Mouse (Mus musculus): Measurements from ENCODE around the gene Lamtor3.

Lamtor3 gene

GRCm38 (mm10) chr3:137918172-137918931 lies at the start of gene Lamtor3:
TSS of gene Lamtor3 (plus strand) at chr3:137918506.
- ChIA-PET POLR2A (interaction anchor here in 3 of 4 experiments (0.6 to 9.4 kb wide), 32 partner anchors 9 to 1237 kb away, joined by 3 to 62 read pairs (median 4); partner anchors contain the start of genes H2afz (in 3 of the 3), Dnajb14 (in 2 of the 3), Mttp (in 2 of the 3) and Trmt10a (in 2 of the 3)), CTCF (interaction anchor here in 2 of 4 experiments (0.6 to 1.9 kb wide), 4 partner anchors 73 to 354 kb away, joined by 3 to 10 read pairs (median 6); partner anchors contain the start of gene Mttp (in 2 of the 2))

- CTCF ChIA-PET, result interaction anchor here in 1 of 4 experiments (0.6 kb wide), 1 partner anchor 582 kb away, joined by 3 read pairs; no protein-coding TSS in a partner anchor
- POLR2A ChIA-PET, result interaction anchor here in 2 of 4 experiments (0.6 to 13.7 kb wide), 14 partner anchors 9 to 275 kb away, joined by 3 to 412 read pairs (median 4); partner anchors contain the start of genes Lamtor3 (in 1 of the 2), Mttp (in 1 of the 2) and Trmt10a (in 1 of the 2)
Observed at GRCm38 (mm10) chr3:137869395-137869794, 48.9 kb upstream of the Lamtor3 start.

GRCm38 (mm10) chr3:137879313-137879712 lies 39.0 kb upstream of the Lamtor3 start:
- POLR2A ChIA-PET, result interaction anchor here (0.5 to 22.3 kb wide), 16 partner anchors 9 to 264 kb away, joined by 3 to 294 read pairs (median 4); partner anchors contain the start of genes Dnajb14 (in 3 of the 4), H2afz (in 3 of the 4) and Dapp1 (in 1 of the 4)

GRCm38 (mm10) chr3:137880109-137880748 lies 38.1 kb upstream of the Lamtor3 start:
- CTCF ChIA-PET, result no interaction called here

More at GRCm38 (mm10) chr3:137879313-137879712, 39.0 kb upstream of the Lamtor3 start:
- CTCF ChIA-PET, result interaction anchor here in 1 of 4 experiments (1.5 kb wide), 1 partner anchor 112 kb away, joined by 4 read pairs; no protein-coding TSS in a partner anchor

GRCm38 (mm10) chr3:137881093-137881492 lies 37.2 kb upstream of the Lamtor3 start:
- POLR2A ChIA-PET, result interaction anchor here in 3 of 4 experiments (0.7 to 22.3 kb wide), 4 partner anchors 13 to 17 kb away, joined by 3 to 294 read pairs (median 50); partner anchors contain the start of genes Dnajb14 (in 3 of the 3) and H2afz (in 3 of the 3)
- CTCF ChIA-PET, result interaction anchor here in 1 of 4 experiments (0.7 kb wide), 1 partner anchor 103 kb away, joined by 3 read pairs; no protein-coding TSS in a partner anchor

More at GRCm38 (mm10) chr3:137880109-137880748, 38.1 kb upstream of the Lamtor3 start:
- POLR2A ChIA-PET, result interaction anchor here in 3 of 4 experiments (0.6 to 22.3 kb wide), 7 partner anchors 8 to 141 kb away, joined by 3 to 294 read pairs (median 5); partner anchors contain the start of genes H2afz (in 3 of the 3) and Dnajb14 (in 2 of the 3)

- ChIA-PET POLR2A (interaction anchor here (0.6 to 22.3 kb wide), 15 partner anchors 8 to 340 kb away, joined by 3 to 294 read pairs (median 4); partner anchors contain the start of genes H2afz (in 3 of the 4), Dnajb14 (in 2 of the 4), Mttp (in 1 of the 4) and Trmt10a (in 1 of the 4)), CTCF (no interaction called here)
Observed at GRCm38 (mm10) chr3:137887961-137888360, 30.3 kb upstream of the Lamtor3 start.

- CTCF ChIA-PET, result interaction anchor here in 1 of 4 experiments (0.7 kb wide), 1 partner anchor 179 kb away, joined by 5 read pairs; no protein-coding TSS in a partner anchor
Observed at GRCm38 (mm10) chr3:137891089-137891488, 27.2 kb upstream of the Lamtor3 start.

GRCm38 (mm10) chr3:137892118-137892517 lies 26.2 kb upstream of the Lamtor3 start:
- POLR2A ChIA-PET, result interaction anchor here in 3 of 4 experiments (0.8 to 22.3 kb wide), 8 partner anchors 8 to 252 kb away, joined by 3 to 294 read pairs (median 6); partner anchors contain the start of genes H2afz (in 3 of the 3), Dnajb14 (in 2 of the 3), Mttp (in 1 of the 3) and Trmt10a (in 1 of the 3)

More at GRCm38 (mm10) chr3:137891089-137891488, 27.2 kb upstream of the Lamtor3 start:
- POLR2A ChIA-PET, result interaction anchor here in 3 of 4 experiments (0.5 to 22.3 kb wide), 8 partner anchors 9 to 253 kb away, joined by 3 to 294 read pairs (median 7); partner anchors contain the start of genes H2afz (in 3 of the 3), Dnajb14 (in 2 of the 3) and Trmt10a (in 1 of the 3)

GRCm38 (mm10) chr3:137893789-137894188 lies 24.5 kb upstream of the Lamtor3 start:
- ChIA-PET POLR2A (interaction anchor here in 2 of 4 experiments (0.6 to 22.3 kb wide), 3 partner anchors 9 to 30 kb away, joined by 3 to 294 read pairs (median 8); partner anchors contain the start of genes H2afz (in 2 of the 2) and Dnajb14 (in 1 of the 2)), CTCF (interaction anchor here in 1 of 4 experiments (0.6 kb wide), 1 partner anchor 11 kb away, joined by 4 read pairs; no protein-coding TSS in a partner anchor)

More at GRCm38 (mm10) chr3:137892118-137892517, 26.2 kb upstream of the Lamtor3 start:
- CTCF ChIA-PET, result no interaction called here

- POLR2A ChIA-PET, result interaction anchor here in 1 of 4 experiments (1.5 kb wide), 1 partner anchor 12 kb away, joined by 3 read pairs; no protein-coding TSS in a partner anchor
- CTCF ChIA-PET, result no interaction called here
Observed at GRCm38 (mm10) chr3:137895196-137895595, 23.1 kb upstream of the Lamtor3 start.

- CTCF ChIA-PET, result no interaction called here
- POLR2A ChIA-PET, result interaction anchor here in 2 of 4 experiments (1.2 to 1.6 kb wide), 3 partner anchors 11 to 32 kb away, joined by 3 to 6 read pairs (median 3); partner anchors contain the start of gene H2afz (in 1 of the 2)
Observed at GRCm38 (mm10) chr3:137896386-137896785, 21.9 kb upstream of the Lamtor3 start.

- CTCF ChIA-PET, result no interaction called here
- POLR2A ChIA-PET, result interaction anchor here in 2 of 4 experiments (1.2 to 1.6 kb wide), 3 partner anchors 10 to 33 kb away, joined by 3 to 6 read pairs (median 3); partner anchors contain the start of gene H2afz (in 1 of the 2)
Observed at GRCm38 (mm10) chr3:137896867-137897266, 21.4 kb upstream of the Lamtor3 start.

- ChIA-PET POLR2A (no interaction called here), CTCF (interaction anchor here in 1 of 4 experiments (0.6 kb wide), 1 partner anchor 93 kb away, joined by 3 read pairs; no protein-coding TSS in a partner anchor)
Observed at GRCm38 (mm10) chr3:137897685-137898084, 20.6 kb upstream of the Lamtor3 start.

GRCm38 (mm10) chr3:137900149-137900548 lies 18.2 kb upstream of the Lamtor3 start:
- POLR2A ChIA-PET, result interaction anchor here in 2 of 4 experiments (0.7 to 2.8 kb wide), 8 partner anchors 9 to 39 kb away, joined by 3 to 11 read pairs (median 4); partner anchors contain the start of genes H2afz (in 2 of the 2) and Dnajb14 (in 1 of the 2)

GRCm38 (mm10) chr3:137913093-137913492 lies 5.2 kb upstream of the Lamtor3 start:
- ChIA-PET CTCF (no interaction called here), POLR2A (interaction anchor here in 2 of 4 experiments (0.7 to 1.7 kb wide), 5 partner anchors 13 to 49 kb away, joined by 3 to 6 read pairs (median 4); partner anchors contain the start of gene H2afz (in 1 of the 2))

More at GRCm38 (mm10) chr3:137900149-137900548, 18.2 kb upstream of the Lamtor3 start:
- CTCF ChIA-PET, result interaction anchor here in 1 of 4 experiments (0.6 to 0.8 kb wide), 2 partner anchors 93 to 297 kb away, joined by 4 to 5 read pairs; no protein-coding TSS in a partner anchor

GRCm38 (mm10) chr3:137914567-137914966 lies 3.7 kb upstream of the Lamtor3 start:
- ChIA-PET CTCF (interaction anchor here in 1 of 4 experiments (0.7 kb wide), 1 partner anchor 63 kb away, joined by 3 read pairs; no protein-coding TSS in a partner anchor), POLR2A (interaction anchor here in 3 of 4 experiments (0.6 to 6.3 kb wide), 3 partner anchors 49 to 51 kb away, joined by 3 to 39 read pairs (median 4); partner anchors contain the start of gene H2afz (in 2 of the 3))

Measured in embryonic stem cell, embryonic (primary cell).